ENCODE assay signal across 28 mouse cellular contexts in the genomic region with DNA sequence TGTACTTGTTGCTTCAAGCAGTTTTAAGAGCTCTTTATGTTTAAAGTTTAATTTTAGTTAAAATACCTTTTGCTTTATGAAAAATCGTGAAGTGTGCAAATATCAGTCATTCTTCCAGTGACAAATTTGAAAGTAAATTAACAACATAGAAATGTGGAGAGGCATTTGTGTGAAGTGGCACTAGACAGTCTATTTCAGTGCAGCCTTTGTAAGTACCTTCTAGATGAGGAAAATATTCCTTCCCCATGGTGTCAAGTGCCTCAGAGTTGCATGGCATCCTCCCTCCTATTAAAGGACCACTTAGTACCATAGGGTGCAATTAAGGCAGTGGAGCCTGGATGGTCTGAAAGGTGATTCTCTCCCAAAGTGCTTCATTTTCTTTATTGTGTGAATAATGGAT.
DNase-seq lines count a peak whose midpoint lies in the region; ATAC-seq and TF ChIP-seq lines count a peak whose summit lies in the region.
"Had no signal": no experiment of that assay in that cellular context is flagged by ENCODE, and none has a peak within 500 bp of the region (broad histone marks: within the 10 kb centered on the region; RNA-seq: fewer than 3 reads in every experiment).

No protein-coding gene starts in this region.

- TF ChIP-seq CTCF in lung, embryonic 14.5 days (IDR thresholded peaks at IDR 0.05; ENCODE audit: low read depth), result no peak
- no peak for TF ChIP-seq CTCF in lung, adult 2 months (IDR thresholded peaks at IDR 0.05; ENCODE audit: insufficient read depth, low read length)
- no peak for TF ChIP-seq CTCF in brain, embryonic 14.5 days (IDR thresholded peaks at IDR 0.05; ENCODE audit: borderline replicate concordance, extremely low read depth, insufficient read depth, insufficient read length)

- H3K36me3 ChIP-seq in lung, embryonic 14.5 days (ENCODE audit: insufficient read depth), result no peaks in the 10 kb centered on the region
- H3K36me3 ChIP-seq: embryonic facial prominence, embryonic 12.5 days; embryonic facial prominence, embryonic 15.5 days; forebrain, embryonic 12.5 days; forebrain, embryonic 15.5 days; G1E; heart, embryonic 12.5 days; heart, embryonic 15.5 days had no signal

- DNase-seq in lung, embryonic 14.5 days, result peak; percentile 4
- DNase-seq in lung, adult 2 months, result no peak
- peak; percentile 12 for DNase-seq in brain, embryonic 14.5 days (ENCODE audit: low read depth)
- DNase-seq in lung, postnatal 14 days, result peak; percentile 2
- no peak for DNase-seq in gastrocnemius, postnatal 36 days
- DNase-seq in heart, postnatal 25 days (ENCODE audit: low spot score), result no peak
- DNase-seq: adrenal gland, postnatal 10 days; adrenal gland, postnatal 36 days; B cell, adult 2 months; cerebellum, adult 11 months; cerebellum, adult 2 months; cerebellum, adult 9-11 months; cerebellum, postnatal 25 days; gastrocnemius, postnatal 25 days; heart, postnatal 10 days; heart, postnatal 4 days had no signal

- 43% methylated on average over 1 of the region's 1 CpGs for WGBS in lung, embryonic 14.5 days
- WGBS in lung, adult 2 months, result 37% methylated on average over 1 of the region's 1 CpGs

- H3K4me2 ChIP-seq in lung, embryonic 14.5 days, result no peak overlapping the region
- H3K4me2 ChIP-seq: embryonic facial prominence, embryonic 12.5 days; embryonic facial prominence, embryonic 15.5 days; forebrain, embryonic 12.5 days; forebrain, embryonic 15.5 days; heart, embryonic 12.5 days; heart, embryonic 15.5 days; hindbrain, embryonic 14.5 days had no signal

- H3K9me3 ChIP-seq in lung, embryonic 14.5 days (ENCODE audit: low read depth, low read length), result no peaks in the 10 kb centered on the region
- H3K9me3 ChIP-seq: embryonic facial prominence, embryonic 12.5 days; embryonic facial prominence, embryonic 15.5 days; forebrain, embryonic 12.5 days; forebrain, embryonic 15.5 days; G1E; heart, embryonic 15.5 days had no signal

- H3K27me3 ChIP-seq in lung, embryonic 14.5 days (ENCODE audit: insufficient read depth, low read length), result no peaks in the 10 kb centered on the region
- H3K27me3 ChIP-seq: CH12.LX; embryonic facial prominence, embryonic 12.5 days; embryonic facial prominence, embryonic 15.5 days; forebrain, embryonic 12.5 days; forebrain, embryonic 15.5 days; heart, embryonic 12.5 days; heart, embryonic 15.5 days had no signal

- peak; percentile 70; the same call in 1 of the 2 replicates for ATAC-seq in lung, embryonic 14.5 days (ENCODE audit: insufficient read depth)
- ATAC-seq: forebrain, embryonic 15.5 days; hindbrain, postnatal 0 days; inflammation-experienced regulatory T-cells, adult 6 months; Patski had no signal

- intact Hi-C loops in gastrocnemius, postnatal 36 days (cut with DNase I), result no loop called here
- intact Hi-C loops in heart, postnatal 25 days (cut with DNase I), result no loop called here

- H3K9ac ChIP-seq in lung, embryonic 14.5 days, result no peak overlapping the region
- H3K9ac ChIP-seq: embryonic facial prominence, embryonic 12.5 days; embryonic facial prominence, embryonic 15.5 days; forebrain, embryonic 12.5 days; forebrain, embryonic 15.5 days; heart, embryonic 12.5 days; heart, embryonic 15.5 days; hindbrain, embryonic 14.5 days had no signal

- H3K4me1 ChIP-seq in lung, embryonic 14.5 days (ENCODE audit: insufficient read depth), result no peaks in the 10 kb centered on the region
- H3K4me1 ChIP-seq in lung, adult 2 months (ENCODE audit: control insufficient read depth, insufficient read depth, low read length), result no peaks in the 10 kb centered on the region
- H3K4me1 ChIP-seq: embryonic facial prominence, embryonic 12.5 days; embryonic facial prominence, embryonic 15.5 days; forebrain, embryonic 12.5 days; forebrain, embryonic 15.5 days; heart, embryonic 12.5 days; heart, embryonic 15.5 days had no signal

- H3K27ac ChIP-seq in lung, embryonic 14.5 days (ENCODE audit: low read depth), result no peak overlapping the region
- H3K27ac ChIP-seq: embryonic facial prominence, embryonic 12.5 days; embryonic facial prominence, embryonic 15.5 days; forebrain, embryonic 12.5 days; forebrain, embryonic 15.5 days; heart, embryonic 15.5 days; hindbrain, embryonic 14.5 days; hindbrain, postnatal 0 days had no signal

- H3K4me3 ChIP-seq in lung, embryonic 14.5 days (ENCODE audit: low read depth, low read length), result no peak overlapping the region
- H3K4me3 ChIP-seq in lung, adult 2 months (replicated peaks; ENCODE audit: extremely low read depth, low read depth, low read length), result no peak overlapping the region
- H3K4me3 ChIP-seq: embryonic facial prominence, embryonic 12.5 days; embryonic facial prominence, embryonic 15.5 days; forebrain, embryonic 12.5 days; forebrain, embryonic 15.5 days; heart, embryonic 12.5 days; heart, embryonic 15.5 days had no signal

- no peak for TF ChIP-seq POLR2A in lung, adult 2 months (IDR thresholded peaks at IDR 0.05; ENCODE audit: borderline replicate concordance, extremely low read depth, low read depth, low read length)
- TF ChIP-seq POLR2A in brain, embryonic 14.5 days (IDR thresholded peaks at IDR 0.05; ENCODE audit: borderline replicate concordance, extremely low read depth, insufficient read depth, insufficient read length, poor library complexity, severe bottlenecking), result no peak

Comparison
In these comparisons a context has a peak if more than half of its experiments do, and no peak if none do; other contexts are left out.
1. DNase-seq: peak in lung, embryonic 14.5 days (single experiment), brain, embryonic 14.5 days (single experiment) and lung, postnatal 14 days (single experiment); none in lung, adult 2 months (single experiment), gastrocnemius, postnatal 36 days (0 of 2) and heart, postnatal 25 days (single experiment).